Mouse (Mus musculus) G1E (cell line): ENCODE measurements around the gene Lypd1.

Source experiments
- CTCF ChIP-seq: IDR thresholded peaks from 2 replicates; pipeline ENCODE4 v1.5.1; 2012; ENCODE audit warnings: low read depth, low read length, inconsistent platforms, mixed read lengths
- GATA1 ChIP-seq: IDR thresholded peaks from 2 replicates; pipeline ENCODE4 v1.6.1; 2012; ENCODE audit warnings: borderline replicate concordance, low read length, inconsistent platforms, mixed read lengths
- GATA2 ChIP-seq: IDR thresholded peaks from 2 replicates; pipeline ENCODE4 v1.6.1; 2012; ENCODE audit warnings: low read depth, low read length, inconsistent platforms, borderline replicate concordance
- POLR2AphosphoS5 ChIP-seq: IDR thresholded peaks from 2 replicates; pipeline ENCODE4 v1.6.1; 2012; ENCODE audit warnings: low read depth, low read length, inconsistent platforms; ENCODE audit not compliant: insufficient replicate concordance
- TAL1 ChIP-seq: conservative IDR thresholded peaks from 2 replicates; pipeline ENCODE4 v1.6.1; 2012; ENCODE audit warnings: low read depth, low read length, inconsistent platforms, mixed read lengths

DNA sequence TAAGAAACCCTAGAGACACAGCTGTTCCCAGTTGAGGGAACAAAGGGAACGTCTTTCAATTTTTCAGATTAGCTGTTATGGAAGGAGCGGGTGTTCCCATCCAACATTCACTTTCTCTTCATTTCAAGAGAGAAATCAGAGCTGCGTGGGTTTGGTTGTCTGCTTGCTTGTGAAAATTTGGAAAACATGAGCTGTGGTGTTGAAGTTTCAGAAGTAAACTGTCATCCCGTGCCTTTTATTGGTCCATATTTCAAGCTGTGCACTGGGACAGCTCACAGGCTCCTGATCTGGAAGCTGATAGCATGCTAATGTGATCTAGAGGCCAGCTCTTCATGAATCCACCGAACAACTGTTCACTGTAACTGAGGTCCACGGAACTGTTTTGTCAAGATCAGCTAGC is 36.2 kb upstream of the Lypd1 start:
- no peak for TF ChIP-seq CTCF
- TF ChIP-seq GATA1 = no peak
- no peak for TF ChIP-seq POLR2AphosphoS5
- TF ChIP-seq TAL1 = no peak
- no peak for TF ChIP-seq GATA2
